Mouse (Mus musculus): Measurements from ENCODE around the gene Trp53i13.

Gene Trp53i13

DNA sequence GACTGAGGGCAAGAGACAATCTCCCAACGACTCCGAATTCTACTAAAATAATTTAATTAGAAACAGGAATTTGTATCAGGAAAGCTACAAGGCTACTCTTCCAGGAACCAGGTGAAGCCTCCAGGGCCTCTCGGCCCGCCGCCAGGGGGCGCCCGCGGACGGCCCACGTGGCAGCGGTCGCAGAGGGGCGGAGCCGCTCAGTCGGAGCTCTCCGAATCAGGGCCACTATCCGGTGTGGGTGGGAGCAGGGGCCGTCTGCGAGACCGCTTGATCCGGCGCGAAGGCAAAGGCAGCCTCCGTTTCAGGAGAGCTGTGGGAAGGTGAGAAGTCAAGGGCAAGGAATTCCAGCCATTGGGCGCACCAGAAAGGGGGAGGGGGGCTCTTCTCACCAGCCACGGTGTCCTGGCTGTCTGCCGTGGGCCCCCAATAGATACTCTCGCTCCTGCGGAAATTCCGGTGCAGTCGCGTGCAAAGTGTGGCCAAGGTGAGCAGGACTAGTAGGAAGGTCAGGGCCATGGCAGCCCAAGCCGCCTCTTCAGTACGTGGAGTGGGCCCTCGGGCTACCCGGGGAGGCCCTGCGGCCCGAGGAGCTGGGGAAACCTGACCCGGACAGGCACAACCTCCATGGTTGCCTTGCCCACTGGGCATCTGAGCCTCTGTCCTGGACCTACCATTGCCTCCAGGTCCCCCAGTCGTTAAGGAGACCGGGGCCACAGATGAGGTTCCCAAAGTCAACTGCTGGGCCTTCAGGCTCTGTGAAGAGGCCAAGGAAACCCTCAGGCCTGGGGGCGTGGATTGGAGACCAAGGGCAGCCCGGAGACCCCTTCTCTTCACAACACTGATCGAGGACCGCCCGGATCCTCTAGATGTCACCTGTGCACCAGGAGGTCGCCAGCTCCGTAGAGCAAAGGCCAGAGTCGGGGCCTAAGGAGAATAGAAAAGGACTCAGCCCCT is 7.4 kb downstream of the Trp53i13 start:
- DNase-seq (ENCODE audit: low spot score) = peak; percentile 87

DNA sequence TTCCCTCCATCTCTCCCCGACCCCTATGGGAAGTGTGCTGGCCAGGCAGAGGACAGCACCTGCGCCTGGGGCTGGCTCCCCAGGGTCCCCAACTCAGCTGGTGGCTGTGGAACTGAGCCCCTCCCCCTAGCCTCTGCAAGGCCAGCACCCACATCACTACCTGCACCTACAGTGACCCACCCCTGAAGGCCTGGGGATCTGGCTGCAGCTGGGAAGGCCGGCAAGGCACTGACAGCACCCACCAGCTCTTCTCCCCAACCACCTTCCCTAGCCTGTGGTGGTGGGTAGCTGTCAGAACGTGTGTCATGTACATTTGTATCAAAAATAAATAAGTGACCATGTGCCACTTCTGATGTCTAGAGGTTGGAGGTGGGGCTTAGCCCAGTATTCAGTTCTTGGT is 8.4 kb downstream of the Trp53i13 start:
- peak; percentile 12 for DNase-seq (ENCODE audit: low spot score)

DNA sequence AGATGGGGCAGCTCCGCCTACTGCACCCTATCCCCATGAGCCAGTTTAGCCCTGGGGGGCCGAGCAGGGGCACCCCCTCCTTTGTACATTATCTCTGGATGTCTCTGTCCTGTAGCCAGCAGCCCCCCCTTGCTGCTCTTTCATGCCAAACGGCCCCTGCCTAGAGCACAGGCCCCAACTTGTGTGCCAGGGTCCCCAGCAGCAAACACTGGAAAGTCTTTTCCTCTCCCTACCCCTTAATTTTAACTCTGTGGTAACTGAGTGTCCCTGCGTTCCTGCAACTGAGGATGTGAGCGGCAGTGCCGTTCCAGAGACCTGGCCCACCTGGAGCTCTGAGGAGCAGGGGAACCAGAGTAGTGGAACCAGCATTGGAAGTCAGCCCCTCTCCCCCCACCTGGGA is 8.8 kb downstream of the Trp53i13 start:
- peak; percentile 4 for DNase-seq (ENCODE audit: low spot score)

DNA sequence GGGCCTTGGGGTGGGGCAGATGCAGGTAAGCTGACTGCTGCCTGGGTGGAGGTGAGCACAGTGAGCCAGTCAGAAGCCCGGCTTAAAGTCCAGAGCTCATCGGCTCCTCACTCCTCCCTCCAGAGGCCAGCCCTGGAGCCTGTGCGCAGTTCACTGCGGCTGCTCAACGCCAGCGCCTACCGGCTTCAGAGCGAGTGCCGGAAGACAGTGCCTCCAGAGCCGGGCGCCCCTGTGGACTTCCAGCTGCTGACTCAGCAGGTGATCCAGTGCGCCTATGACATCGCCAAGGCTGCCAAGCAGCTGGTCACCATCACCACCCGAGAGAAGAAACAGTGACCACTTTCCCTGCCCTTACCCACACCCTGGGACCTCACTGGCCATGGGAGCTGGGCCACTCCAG is 9.5 kb downstream of the Trp53i13 start:
- peak; percentile 9 for DNase-seq (ENCODE audit: low spot score)

DNA sequence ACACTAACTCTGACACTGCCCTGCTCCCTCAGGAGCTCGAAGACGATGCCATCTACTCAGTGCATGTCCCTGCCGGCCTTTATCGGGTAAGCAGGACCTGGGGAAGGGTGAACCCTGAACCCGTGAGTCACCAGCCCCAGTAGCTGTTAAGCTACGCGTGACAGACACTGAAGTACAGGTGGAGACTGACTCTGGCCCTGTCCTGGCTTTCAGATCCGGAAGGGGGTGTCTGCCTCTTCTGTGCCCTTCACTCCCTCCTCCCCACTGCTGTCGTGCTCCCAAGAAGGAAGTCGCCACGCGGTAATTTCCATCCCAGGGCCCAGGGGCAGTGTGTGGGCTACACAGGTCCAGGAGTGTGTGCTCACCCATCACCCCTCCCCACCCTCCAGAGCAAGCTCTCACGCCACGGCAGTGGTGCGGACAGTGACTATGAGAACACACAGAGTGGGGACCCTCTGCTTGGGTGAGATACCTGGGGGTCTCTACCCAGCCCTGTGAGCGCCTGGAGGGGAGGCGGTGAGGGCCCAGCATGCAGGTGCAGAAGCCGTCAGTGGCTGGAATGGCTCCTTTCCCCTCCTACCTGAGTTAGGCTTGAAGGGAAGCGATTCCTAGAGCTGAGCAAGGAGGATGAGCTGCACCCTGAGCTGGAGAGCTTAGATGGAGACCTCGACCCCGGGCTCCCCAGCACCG is 10.3 kb downstream of the Trp53i13 start:
- DNase-seq (ENCODE audit: low spot score) = no peak

DNA sequence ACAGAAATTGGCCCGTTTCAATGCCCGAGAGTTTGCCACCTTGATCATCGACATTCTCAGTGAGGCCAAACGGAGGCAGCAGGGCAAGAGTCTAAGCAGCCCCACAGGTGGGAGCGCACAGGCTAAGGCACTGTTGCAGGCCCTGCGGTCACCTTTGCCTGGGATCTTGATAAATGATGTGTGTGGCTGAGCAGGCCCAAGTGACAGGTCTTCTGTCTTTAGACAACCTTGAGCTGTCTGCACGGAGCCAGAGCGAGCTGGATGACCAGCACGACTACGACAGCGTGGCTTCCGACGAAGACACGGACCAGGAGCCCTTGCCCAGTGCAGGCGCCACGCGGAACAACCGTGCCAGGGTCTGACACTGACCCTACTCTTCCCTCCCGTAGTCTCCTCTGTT is 11.4 kb downstream of the Trp53i13 start:
- no peak for DNase-seq (ENCODE audit: low spot score)

DNA sequence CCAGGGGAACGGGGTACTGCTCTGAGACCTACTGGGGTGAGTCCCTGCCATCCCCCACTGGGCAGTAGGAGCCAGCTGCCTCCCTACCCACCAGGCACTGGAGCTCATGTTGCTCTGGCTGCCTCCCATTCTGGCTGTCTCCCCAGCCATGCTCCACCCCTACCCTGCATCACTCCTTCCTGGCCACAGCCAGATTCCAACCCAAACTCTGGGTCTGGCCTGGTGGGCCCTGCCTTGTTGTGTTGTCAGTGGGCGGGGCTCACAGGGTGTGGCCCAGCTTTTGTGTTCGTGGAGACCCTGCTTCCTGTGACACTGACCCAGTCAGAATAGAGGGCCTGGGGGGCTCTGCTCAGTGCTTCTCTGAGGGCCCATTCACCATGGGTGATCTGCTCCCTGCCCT is 12.3 kb downstream of the Trp53i13 start:
- DNase-seq (ENCODE audit: low spot score) = peak; percentile 26

DNA sequence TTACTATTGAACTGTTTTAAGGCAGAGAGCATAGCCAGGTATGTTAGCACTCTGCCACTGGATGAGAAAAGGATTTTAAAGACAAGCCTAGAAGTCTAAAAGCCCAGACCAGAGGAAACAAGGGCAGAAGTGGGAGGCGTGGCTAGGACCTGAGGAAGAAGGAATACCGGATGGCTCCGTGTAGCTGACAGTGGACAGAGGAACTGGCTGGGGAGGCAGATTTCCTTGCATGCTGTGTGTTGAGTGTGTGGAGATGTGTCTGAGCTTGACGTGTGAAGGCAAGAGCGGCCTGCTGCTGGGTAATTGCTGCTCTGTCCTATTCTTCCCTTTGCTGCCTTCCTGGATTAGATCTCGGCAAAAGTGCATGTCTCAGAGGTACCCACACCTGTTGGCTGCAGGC is 13.3 kb downstream of the Trp53i13 start:
- no peak for DNase-seq (ENCODE audit: low spot score)

DNA sequence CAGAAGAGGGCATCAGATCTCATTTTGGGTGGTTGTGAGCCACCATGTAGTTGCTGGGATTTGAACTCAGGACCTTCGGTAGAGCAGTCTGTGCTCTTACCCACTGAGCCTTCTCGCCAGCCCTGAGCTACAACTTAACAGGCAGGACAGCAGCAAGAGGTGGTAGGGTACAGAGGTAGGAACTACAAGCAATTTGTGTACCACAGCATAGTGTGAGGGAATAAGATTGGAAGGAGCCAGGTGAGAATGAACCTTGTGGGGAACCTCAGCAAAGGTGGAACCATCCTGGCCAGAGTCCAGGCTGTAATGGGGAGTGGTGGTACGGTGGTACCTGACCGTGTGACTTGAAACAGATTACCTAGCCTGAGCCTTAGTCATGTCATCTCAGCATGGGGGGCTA is 13.8 kb downstream of the Trp53i13 start:
- no peak for DNase-seq (ENCODE audit: low spot score)

DNA sequence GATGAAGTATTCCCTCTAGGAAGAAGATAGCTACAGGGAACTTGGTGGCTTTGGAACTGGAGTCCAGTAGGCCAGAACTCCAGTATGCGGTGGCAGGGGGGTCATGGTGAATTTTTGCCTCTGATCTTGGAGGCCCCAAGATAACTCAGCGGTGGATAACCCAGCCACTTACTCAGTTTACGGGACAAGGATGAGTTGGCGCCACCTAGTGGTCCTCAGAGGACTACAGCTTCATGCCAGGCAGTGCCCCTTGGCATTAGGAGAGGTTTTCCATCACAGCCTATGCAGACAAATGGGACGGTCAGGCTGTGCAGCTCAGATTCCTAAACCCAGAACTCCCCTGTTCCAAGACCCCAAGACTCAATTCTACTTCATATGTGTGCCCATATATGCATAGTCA is 14.4 kb downstream of the Trp53i13 start:
- peak; percentile 67 for DNase-seq (ENCODE audit: low spot score)

DNA sequence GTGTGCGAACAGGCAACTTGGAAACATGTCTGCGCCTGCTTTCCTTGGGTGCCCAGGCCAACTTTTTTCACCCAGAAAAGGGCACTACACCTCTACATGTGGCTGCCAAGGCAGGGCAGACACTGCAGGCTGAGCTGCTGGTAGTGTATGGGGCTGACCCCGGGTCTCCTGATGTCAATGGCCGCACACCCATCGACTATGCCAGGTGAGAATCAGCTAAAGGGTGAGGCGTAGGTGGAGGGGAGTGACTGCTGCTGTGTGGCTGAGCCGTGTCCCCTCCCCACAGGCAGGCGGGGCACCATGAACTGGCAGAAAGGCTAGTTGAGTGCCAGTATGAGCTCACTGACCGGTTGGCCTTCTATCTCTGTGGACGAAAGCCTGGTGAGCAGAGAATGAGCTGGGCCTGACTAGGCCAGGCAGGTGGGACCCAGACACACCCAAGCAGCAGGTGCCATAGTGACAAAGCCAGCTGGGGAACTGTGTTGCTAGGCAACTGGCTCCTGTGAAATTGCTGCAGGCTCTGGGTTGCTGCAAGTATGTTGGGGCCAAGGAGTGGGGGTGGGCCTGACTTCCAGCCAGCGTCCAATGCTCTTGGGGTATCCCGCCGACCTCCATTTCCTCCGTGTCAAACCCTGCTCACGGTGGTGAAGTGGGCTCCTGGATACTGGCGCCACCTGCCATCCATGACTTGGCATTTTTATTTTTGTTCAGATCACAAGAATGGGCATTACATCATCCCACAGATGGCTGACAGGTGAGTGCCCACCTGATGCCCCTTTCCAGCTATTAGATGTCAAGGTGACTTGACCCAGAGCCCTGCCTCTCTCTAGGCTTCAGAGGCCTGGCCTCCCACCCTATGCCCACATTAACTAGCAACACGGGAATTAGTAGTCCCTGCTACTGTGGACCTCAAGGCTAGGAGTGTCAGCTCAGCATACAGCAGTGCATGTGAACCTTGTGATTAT is 15.1 kb downstream of the Trp53i13 start:
- DNase-seq (ENCODE audit: low spot score) = no peak

DNA sequence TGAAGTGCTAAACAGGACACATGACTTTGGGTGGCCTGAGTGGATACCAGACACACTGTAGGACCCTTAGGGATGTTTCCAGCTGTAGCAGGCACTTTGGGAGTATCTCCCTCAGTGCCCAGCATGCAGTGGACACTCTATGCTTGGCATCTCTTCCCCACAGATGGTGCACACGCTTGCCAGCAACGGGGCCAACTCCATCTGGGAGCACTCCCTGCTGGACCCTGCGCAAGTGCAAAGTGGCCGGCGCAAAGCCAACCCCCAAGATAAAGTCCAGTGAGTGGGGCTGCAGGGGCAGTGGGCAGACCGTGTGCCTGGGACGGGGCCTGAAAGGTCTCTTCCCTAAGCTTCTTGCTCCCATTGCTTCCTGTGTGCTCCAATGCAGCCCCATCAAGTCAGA is 16.4 kb downstream of the Trp53i13 start:
- no peak for DNase-seq (ENCODE audit: low spot score)

DNA sequence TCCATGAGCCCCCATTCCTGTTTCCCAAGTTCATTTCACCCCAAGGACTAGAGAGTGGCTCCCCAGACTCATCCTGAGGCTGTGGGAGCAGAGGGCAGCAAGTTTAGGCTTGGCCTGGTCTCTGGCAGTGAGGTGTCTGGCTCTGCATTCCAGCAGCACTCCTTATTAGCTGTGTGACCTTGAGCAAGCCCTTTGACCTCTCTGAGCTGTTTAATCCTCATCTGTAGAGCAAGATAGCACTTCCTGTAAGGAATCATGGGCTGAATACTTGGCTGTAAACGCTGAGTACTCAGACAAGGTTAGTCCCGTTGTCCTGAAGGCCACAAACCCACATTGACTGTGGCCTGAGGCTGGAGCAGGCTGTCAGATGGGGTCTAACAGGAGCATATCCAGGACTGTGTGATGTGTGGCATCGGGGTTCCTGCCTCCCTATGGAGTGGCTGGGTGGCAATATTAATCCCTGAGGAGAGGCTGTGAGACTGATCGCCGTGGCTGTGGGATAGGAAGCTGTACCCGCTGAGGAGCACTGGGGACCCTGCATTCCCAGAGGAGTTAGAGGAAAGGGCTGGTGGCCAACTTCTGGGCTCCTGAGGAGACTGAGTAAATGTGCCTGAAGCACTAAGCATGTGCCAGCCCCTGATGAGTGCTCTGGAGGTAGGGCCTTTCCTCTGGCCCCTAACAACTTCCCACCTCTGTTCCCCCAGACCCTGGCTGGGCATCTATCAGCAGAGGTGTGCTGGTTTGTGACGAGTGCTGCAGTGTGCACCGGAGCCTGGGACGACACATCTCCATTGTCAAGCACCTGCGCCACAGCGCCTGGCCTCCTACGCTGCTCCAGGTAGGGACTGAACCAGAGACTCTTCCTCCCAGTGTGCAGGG is 17.3 kb downstream of the Trp53i13 start:
- no peak for DNase-seq (ENCODE audit: low spot score)

DNA sequence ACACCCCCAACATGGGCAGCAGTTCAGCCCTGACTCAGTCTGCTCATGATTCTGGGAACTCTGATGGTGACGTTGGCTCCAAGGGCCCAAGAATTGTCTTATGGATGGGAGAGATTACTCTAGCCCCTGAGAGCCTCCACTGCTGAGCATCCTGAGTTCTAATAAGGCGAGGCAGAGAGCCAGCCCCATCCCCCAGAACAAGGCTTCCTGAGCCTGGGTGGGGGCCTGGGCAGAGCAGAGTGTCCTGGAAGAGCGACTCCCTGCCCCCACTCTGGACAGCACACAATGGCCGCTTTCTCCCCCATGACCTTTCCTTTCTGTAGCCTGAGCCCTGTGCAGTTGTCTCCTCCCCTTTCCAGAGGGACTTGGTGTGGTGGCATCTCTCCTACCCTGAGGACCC is 17.9 kb downstream of the Trp53i13 start:
- DNase-seq (ENCODE audit: low spot score) = no peak

DNA sequence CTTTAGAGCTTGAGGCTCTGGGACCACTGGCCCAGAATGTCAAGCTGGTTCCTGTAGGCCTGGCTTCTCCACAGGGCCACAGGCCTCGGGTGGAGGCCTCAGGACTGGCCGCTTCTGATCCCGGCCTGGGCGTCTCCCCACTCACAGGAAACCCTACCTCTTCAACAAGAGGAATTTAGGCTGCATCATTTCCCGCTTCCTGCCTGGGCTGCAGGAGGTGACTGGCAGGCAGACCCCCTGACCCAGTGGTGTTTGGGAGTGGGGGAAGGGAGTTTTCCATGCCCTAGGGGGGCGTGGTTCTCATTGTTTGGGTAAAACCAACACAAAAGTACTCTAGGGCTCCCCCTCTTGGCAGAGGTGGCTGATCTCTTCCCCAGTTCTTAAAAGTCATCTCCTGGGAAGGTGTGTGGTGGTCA is 18.4 kb downstream of the Trp53i13 start:
- DNase-seq (ENCODE audit: low spot score) = no peak

DNA sequence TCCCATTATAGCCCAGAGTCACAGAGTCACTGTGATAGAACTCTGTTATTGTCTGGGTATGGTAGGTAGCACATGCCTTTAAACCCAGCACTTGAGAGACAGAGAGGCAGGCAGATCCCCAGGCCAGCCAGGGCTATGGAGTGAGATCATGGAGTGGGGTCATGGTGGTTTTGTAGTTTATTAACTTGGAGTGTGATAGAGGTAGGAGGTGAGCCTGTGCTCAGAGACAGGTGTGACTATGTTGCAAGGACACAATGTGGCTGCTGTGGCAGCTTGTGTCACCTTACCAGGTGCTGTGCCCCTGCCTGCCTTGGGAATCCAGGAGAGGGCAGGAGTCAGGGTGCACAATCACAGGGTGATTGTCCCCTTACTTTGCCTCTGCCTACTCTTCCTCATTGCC is 20.3 kb downstream of the Trp53i13 start:
- no peak for DNase-seq (ENCODE audit: low spot score)

DNA sequence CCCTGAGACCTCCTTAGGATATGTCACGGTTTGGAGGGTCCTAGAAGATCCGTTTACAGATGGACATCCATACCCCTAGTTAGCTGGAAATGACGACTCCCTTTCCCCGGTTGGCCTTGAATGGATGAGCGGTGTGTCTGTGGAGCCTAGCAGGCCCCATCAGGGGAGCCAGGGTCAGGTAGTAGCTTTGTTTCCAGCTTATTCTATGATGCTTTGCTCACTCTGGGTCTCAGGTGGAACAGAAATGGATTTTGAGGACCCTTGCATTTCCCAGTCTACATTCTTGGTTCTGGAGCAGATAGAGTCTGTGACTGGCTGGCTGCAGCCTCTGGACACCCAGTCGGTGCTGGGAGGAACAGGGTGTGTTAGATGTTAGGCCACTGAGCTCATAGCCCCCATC is 21.0 kb downstream of the Trp53i13 start:
- DNase-seq (ENCODE audit: low spot score) = no peak

DNA sequence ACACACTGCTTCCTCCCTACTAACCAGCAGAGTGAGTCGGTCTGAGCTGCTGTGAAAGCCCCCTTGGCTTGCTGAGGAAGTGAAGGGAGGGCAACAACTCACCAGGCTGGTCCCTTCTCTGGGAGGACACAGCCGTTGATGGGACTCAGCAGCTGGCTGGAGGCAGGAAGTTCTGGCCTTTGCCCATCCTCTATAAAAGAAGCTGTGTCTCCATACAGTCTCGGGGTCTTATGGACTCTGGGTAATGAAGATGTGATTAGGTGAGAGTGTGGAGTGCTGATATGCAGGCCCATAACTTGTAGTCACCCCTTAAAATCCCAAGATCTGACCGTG is 21.5 kb downstream of the Trp53i13 start:
- DNase-seq (ENCODE audit: low spot score) = no peak

DNA sequence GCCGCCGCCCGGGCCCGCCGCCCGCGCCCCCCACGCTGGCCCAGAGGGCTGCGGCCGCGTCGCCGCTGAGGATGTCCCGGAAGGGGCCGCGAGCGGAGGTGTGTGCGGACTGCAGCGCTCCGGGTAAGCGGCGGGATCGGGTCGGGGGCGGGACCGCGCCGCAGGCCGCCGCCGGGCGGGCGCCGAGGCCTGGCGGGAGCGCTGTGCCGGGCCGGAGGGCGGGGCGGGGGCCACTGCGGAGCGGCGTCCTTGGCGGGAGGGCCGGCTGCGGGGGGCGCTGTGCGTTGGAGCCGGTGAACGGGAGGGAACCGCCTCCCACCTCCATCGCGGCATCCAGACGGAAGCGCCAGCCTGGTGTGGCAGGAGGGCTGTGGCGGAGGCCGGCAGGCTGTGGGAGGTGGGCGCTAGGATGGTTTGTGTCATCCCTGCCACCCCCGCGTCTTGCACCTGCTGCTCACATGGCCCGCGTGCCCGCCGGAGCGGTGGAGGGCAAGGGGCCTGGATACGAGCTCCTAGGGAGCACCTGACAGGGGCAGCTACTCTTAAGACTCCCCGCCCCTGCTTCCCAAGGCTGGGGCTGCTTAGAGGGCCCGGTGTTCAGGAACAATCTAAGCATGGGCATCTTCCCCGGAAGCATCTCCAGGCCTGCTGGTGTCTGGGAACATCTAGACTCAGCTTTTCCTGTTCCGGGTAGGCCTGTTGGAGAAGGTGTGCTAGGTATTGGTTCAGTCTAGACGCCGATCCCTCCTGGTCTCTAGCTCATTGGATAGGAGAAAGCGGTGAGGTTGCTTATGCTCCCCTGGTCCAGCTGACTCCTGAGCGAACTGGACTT is 22.1 kb downstream of the Trp53i13 start, which contains the start of gene Git1:
Gene Git1, plus strand, starts transcription at position 51 of the 832 bp plus-strand sequence.
- peak; percentile 73 for DNase-seq (ENCODE audit: low spot score)

DNA sequence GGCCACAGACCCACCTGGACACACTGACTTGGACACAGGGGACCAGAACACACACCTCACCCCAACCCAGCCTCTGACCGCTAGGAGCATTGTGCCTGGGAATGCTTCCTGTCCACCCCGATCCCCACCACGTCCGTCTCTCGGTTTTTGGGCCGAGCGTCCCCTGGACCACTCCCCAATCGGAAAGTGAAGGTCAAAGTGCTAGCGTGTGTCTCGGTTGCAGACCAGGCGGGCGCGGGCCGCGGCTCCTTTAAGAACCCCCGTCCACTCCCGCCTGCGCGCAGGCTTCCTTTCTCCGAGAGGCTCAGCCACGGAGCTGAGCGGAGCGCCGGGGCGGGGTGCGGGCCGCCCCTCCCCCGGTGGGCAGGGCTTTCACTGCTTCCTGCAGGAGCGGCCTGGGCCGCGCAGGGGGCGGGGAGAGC is 22.9 kb downstream of the Trp53i13 start:
- peak; percentile 95 for DNase-seq (ENCODE audit: low spot score)

Measured in ovary, postnatal 36 days (tissue).